Mouse (Mus musculus) embryo, embryonic 11.5 days (tissue): ENCODE measurements at regions not wholly inside any gene's neighbourhood (a gene's known extent, or its start where the extent isn't known, plus 50 kb on each side); places are given as distances from the start of the nearest gene placed in this dataset.
"Not testable (repeated sequence)": the region's sequence is repeated elsewhere in the genome, so short reads cannot be mapped to it uniquely, and the experiment has no call there.

Experiments used
- DNase-seq: peaks from one replicate; pipeline ENCODE4 v3.0.0-alpha.2; 2012; ENCODE audit warnings: low read depth, low spot score

DNA sequence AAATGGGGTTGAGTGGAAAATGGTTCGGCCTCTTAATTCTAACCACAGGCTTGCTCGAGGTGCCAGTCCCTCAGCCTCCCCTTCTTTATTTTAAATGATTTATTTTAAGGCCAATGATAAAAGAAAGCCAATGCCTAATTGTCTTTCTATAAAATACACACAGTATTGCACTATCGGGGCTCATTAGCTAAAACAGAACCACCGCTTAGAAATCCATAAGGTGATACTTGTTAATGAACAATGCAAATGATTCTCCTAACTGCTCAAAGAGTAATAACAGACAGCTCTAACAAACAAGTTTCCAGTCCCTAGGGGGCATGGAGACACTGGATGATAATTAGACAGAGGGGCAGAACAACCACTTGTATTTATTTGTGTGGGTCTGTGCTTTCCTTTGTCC is 58.8 kb downstream of the Emx2 start:
- DNase-seq: no peak

DNA sequence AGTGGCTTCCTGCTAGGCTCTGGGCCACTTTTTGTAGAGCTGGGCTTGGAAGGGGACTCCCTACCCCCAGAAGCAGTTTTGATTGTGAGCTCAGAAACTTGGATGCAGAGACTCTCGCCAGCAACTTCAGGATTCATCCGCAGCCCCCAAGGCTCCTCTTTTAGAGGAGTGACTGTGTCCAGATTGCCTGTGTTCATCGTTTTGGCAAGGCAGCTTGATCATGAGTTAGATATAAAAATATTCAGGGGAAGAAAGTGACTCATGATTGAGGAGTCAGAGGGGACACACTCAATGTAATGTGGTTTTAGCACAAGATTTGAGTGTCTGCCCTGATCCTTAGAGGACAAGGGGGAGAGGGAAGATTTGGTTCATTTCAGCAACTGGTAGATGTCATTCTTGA is 61.0 kb downstream of the Emx2 start:
- DNase-seq: no peak

DNA sequence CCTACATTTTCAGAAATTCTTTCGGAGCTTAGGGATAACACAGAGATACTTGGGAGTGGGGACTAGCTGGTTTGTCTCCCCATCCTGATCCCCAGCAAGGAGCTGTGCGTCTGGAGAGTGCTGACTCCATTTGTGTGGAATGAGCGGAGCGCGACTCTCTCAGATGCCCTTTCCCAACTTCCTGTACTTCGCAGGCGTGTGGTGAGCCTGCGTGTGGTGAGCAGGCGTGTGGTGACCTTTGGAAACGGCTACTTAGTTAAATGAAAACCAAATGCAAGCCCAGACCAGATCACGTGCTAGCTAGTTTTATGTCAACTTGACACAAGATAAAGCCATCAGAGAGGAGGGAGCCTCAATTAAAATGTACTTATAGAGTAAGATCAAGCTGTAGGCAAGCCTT is 64.0 kb downstream of the Emx2 start:
- DNase-seq: no peak

DNA sequence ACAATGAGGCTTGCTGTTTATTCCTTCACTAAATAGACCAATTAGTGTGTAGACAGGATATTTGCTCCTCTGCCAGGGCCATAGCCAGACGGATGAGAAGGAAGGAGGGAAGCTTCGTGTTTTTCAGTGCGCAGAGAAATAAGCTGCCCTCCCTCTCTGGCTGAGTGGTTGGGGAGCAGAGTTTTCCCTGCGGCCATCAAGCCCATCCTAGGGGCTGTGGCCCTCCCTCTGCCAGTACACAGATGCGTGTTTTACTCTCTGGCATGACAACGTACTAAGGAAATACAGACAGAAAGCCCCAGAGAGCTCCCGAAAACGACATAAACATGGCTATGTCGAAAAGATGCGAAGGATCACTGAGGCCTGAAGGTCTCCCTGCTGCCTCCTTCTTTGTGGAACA is 65.2 kb downstream of the Emx2 start:
- no peak for DNase-seq

DNA sequence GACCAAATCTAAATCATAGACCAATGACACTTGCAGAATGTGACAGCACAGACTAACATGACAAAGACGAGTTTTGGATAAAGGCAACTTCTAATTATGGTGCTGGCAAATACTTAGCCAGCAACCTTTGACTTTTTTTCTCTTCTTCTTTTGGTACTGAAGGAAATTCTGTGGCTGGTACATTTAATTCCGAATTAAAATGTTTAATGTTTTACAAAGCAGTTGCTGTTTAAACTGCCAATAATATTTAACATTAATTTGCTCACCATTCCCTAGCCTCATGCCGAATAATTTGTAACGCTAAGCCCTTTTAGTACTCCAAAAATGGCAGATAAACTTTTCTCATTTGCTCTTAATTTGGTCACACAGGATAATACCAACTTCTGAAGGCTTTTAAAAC is 105.9 kb downstream of the Emx2 start:
- DNase-seq: no peak

DNA sequence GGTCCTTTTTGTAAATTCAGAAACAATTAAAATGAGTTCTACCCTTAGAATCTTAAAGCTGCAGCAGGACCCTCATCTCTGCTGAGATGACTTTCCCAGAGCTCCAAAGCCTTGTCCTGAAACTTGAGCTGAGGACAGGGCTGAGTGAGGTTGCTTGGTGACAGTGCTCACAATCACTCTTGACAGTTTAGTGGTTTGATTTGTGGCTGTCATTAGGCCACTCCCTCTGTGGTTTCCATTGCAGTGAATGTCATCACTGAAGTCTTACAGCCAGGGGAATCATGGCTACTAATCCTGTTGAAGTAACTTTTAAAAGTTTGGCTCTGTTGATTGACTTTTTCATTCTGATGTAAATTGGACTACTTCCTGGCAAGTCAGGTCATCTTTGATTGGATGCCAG is 110.7 kb downstream of the Emx2 start:
- no peak for DNase-seq

DNA sequence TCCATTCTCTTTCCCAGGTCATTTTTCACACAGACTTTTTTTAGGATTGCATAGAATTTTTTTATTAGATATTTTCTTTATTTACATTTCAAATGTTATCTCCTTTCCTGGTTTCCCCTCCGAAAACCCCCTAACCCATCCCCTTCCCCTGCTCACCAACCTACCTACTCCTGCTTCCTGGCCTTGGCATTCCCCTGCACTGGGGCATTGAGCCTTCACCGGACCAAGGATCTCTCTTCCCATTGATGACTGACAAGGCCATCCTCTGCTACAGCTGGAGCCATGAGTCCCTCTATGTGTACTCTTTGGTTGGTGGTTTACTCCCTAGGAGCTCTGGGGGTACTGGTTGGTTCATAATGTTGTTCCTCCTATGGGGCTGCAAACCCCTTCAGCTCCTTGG is 111.4 kb downstream of the Emx2 start:
- not testable (repeated sequence) for DNase-seq

DNA sequence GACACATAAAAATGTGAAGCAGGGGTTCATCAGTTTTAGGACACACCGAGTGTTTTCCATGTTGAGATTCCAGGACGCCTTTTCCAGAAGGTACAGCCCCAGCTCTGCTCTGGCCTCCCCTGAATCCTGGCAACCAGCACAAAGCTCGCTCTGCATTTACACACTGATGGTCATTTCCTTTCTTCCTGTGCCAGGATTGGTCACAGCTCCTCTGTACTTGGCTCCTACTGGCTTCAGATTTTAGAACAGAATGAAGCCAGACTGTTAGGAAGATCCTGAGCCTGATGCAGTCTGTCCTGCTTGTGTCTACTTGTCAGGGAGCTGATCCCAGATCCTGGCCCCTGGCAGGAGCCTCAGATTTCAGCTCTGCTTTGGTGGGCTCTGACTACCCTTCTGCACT is 116.2 kb downstream of the Emx2 start:
- DNase-seq: no peak

DNA sequence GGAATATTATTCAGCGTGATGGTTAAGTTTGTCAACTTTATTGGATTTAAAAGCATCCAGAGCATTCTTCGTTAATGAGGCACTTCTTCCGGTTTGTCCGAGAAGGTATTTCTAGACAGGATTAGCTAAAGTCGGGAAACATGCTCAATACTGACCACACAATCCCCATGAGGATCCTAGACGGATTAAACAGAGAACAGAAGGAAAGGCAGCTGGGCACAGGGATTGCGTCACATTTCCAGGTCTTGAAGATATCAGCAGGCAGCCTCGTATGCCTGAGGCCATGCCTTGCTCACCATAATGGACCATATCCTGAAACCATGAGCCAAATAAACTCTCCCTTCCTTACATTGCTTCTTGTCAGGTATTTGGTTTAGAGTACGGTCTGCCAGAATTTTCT is 119.7 kb downstream of the Emx2 start:
- DNase-seq: no peak

DNA sequence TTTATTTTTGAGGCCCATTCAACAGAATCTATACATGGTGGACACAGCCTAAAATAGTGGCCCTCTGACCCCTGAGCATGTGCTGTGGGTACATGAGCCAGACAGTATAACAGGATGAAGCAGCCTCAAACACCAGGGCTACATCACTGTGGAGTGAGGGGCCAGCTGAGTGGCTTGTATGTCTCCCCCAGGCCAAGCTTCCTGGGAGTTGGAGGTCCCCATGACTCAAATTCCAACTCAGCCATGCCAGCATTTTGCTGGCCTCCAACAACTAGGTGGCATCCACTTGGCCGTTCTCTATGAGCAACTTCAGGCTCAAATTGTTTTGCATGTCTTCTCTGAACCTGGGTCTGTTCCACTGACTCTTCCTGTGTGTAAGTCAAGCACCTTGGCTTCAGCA is 121.5 kb downstream of the Emx2 start:
- DNase-seq: no peak

DNA sequence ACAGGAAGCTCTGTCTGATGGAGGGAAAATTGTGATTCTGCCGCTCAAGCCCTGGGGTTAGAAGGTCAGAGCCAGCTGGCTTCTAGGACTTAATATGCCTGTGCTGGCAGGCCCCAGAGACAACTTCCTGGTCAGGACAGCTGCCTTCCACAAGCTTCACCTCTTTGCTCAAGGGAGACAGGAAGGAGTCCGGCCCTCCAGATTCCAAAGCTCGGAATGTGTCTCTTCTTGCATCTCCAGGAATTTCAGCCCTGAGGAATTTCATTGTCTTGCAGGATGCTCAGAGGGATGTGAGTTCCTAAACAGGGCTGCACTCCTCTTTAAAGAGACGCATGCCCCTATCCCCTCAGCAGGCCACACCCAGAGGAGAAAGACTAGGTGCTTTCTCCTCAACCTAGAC is 127.7 kb downstream of the Emx2 start:
- DNase-seq: no peak

DNA sequence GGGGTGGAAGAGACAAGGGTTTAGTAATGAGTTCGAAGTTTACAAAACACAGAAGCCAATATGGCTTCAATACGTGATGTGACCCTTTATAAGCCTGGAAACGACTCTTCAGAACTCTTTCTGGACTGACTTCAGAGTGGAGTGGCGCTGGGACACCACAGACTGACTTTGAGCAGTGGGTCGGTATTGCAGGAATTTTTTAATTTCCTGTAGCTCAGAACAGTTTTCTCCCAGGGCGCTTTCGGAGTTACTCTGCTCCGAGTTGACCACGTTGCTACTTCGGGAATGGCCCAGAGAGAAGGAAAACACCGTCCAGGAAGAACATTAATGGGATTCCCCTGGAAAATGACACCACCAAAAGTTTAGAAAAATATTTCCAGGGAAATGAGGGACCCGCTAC is 129.1 kb downstream of the Emx2 start:
- DNase-seq: no peak

DNA sequence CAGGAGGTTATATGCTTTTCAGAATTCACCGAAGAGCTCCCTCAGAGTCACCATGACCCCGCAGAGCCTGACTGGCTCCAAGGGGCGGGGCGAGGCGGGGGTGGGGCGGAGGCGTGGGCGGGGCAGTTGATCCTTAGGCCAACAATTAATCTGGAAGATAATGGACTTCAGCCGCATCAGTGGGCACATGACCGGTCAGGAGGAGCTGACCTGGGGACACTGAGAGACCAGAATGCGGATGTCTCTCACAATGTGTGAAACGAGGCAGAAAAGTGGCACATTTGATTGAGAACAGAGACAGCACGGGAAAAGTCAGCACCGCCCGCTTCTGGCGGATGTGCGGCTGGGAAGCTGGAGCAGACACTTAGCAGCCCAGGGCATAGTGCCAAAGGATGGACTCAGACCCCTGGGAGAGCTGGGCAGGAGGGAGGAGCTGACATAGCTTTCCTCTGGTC is 129.9 kb downstream of the Emx2 start:
- no peak for DNase-seq

DNA sequence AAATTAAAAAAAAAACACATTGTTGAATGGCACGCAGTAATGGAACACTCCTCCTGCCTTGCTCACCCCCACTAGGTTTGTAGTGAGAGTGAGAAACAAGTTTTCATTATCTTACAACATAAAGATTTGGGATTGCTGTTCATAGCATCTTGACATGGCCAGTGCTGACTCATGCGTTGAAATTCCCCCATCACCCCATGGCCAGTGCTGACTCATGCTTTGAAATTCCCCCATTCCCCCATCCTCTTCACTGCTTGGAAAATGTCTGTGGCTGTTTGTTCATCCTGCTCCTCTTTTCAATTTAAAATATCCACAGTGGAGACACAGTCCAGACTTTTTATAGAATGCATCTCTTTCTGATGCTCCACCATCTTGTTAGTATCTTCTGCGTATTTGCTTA is 131.8 kb downstream of the Emx2 start:
- DNase-seq: no peak

DNA sequence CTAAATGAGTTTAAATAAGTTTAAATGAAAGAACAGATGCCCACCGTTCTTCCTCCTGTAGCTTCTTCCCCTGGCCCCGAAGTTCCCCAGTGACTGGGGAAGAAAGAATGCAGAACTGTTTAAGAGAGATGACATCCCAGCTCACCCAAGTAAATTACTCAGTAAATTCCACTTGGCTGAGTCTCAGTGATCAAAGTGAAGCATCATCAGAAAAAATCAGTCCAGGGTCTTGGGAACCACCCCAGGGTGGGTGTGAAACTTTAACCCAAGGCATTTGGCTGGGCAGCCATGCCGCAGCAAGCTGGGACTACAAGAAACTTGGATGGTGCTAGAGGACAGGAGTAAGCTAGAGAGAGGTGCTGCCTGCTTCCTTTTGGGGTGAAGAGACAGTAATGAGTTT is 133.9 kb downstream of the Emx2 start:
- no peak for DNase-seq

DNA sequence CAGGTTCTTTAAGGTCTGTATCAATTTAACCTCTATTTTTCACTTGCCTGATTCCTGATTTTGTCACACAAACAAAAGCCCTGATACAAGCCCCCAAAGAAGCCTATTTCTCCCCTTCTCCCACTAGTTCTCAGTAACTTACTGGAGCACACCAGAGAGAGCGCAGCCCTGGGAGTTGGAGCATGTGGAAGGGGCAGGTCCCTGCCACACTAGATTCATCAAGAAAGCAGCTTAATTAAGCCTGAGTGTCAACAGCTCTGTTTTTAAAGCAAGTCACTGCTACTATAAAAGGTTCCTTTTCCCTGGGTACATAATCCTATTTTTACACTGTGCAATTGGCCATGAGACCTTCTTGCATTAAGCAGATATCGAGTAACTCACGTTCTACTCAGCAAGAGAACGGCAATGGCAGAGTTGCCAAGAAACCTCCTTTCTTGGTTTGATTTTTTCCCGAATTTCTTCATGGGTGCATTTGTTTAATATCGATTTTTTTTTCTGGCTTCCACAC is 166.2 kb downstream of the Emx2 start:
- no peak for DNase-seq

DNA sequence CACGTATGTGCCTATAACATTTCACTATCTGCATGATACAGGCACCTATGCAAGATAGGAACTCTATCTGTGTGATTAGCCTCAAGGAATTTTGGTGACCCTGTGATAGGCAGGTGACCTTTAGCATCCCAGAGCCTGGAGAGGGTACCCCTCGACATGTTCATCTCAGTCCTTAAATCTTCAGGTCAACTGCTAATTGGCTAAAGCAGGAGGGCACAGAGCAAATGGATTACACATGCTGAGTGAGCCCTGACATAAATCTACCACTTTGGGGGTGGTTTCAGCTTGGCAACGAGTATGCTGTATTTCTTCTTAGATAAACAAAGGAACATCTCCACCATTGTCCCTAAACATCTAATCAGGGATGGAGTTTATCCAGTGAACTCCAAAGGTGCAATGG is 169.5 kb downstream of the Emx2 start:
- no peak for DNase-seq

DNA sequence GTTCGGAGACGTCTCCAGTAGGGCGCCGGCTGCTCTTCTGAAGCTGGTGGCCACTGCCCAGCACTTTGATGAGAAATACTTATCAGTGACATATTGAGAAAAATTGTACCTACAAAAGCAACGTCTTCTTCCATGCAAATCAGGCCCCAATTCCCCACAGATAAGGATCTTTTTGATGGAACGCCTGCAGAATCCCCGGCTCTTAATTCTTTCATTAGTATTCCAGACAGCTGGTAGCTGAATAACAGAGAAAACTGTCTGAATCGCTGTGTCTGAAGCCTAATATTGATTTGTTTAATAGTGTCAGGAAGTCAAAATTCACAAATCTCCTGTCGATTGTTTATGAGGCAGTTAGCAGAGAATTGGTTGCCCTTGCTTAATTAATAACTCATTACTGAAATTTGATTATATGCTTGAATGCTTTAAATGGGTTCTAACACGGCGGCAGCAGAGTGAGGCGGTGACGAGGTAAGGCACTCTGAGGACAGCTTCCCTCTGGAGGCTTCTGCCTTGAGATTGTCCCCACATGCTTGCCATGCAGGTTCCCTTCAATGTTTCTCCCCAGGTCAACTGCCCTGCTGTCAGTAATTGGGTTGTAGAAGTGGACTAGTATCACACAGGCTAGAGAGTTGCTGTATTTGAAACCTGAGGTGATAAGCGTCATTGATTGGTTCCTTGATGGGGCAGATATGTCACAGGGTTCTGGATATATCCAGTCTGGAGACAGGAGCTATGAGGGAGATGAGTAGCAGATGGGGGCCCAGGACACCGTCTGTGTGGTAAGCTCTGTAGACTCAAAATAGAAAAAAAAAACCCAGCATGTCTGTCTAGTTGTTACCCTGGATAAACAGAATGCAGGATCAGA is 170.4 kb downstream of the Emx2 start:
- no peak for DNase-seq

DNA sequence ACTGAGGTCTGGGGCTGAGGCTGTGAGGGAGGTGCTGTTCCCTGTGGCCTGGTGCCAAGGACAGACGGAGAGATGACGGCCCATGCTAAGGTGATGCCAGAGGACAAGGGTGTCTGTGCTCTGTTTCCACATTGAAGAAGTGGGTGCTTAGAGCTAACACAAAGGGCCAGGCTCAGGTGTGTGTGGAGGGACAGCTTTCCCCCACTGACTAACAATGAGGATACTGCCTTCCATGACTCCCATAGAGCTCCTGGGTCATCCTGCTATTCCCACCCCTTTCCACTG is 170.9 kb downstream of the Emx2 start:
- no peak for DNase-seq

DNA sequence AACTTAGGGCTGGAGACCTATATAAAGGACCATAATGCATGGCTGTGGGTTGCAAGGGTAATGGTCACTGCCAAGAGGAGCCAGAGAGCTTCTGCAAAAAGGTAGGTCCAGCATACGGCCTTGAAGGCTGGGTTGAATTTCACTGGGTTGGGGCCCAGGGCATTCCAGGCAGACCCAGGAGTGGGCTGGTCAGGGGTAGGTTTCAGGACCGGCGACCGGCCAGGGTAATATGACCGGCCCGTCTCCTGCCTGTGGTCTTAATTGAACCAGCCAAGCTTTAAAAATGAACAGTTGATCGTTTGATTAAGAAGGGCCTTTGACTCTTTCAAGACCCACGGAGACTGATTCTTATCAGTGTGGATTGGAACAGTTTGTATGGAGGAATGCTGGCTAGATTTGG is 171.9 kb downstream of the Emx2 start:
- DNase-seq: no peak

DNA sequence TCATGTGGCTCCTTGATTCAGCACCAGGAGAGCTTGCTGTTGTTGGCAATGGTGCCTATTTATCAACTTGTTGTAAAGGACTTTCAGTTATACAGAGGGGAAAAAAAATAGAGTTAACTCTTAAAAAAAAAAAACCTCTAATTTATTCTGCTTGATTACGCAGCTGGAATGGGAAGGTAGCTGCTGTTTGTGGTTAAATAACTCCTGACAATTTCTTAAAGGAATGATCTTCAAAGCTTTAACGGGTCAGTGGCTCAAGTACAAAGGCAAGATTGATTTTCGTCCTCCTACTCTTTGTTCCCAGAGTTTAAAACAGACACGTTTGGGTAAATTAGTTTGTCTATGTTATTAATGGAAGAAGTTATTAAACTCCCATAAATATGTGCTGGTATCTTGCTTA is 172.5 kb downstream of the Emx2 start:
- no peak for DNase-seq

DNA sequence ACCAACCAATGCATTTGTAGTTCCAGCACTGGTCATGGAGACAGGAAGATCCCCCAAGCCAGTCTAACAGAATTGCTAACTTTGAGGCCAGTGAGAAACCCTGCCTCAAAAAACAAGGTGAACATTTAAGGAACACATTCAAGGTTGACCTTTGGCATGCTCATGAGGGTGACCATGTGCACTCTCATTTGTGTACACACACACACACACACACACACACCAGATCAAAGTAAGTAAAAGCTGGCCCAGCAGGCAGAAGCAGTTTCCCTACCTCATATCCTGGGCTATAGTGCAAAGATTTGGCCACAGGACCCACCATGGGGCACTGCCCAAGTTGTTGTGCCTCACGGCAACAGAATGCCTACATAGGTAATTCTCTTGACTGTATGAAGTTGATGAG is 173.4 kb downstream of the Emx2 start:
- no peak for DNase-seq

DNA sequence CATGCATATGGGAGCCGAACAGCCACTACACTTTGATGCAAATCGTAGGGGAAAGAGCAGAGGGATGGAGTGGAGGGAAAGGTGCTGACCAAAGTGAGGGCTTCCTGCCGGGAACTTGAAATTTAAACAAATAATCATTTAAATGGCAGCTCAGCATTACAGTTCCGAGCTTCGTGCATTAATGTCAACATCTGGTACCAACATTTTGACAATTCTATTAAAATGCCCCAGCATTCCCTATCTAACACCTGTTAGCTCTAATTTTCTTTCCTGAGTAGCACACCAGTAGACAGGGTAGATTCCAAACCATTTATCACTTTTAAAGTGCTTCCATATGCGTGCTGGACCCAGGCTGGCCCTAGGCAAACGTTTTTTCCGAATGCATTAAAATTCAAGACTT is 178.1 kb downstream of the Emx2 start:
- peak; percentile 22 for DNase-seq

DNA sequence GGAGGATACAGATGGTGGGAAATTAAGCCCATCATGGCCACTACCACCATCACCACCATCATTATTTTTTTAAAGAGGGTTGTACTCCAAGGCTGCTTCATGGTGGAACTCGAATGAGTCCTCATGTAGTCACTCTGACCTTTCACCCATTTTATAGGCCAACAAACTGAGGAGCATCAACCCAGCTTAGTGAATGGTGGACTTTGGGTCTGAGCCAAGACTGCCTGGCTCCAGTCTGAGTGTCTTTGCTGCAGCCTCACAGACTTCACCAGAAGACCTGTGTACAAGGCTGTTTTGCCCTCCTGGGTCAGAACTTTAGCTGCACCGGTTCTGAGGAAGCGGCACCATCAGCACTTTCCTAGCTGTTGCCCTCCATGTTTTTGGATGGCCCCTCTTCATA is 184.4 kb downstream of the Emx2 start:
- no peak for DNase-seq
